Mouse (Mus musculus) CH12.LX (cell line): ENCODE data around the gene Mfsd14a. TPM values are rescaled to one million over a fixed set of nuclear protein-coding genes. Genes with fewer than 3 reads are reported as not detected.
A peak's percentile ranks its signal among the peaks of the same experiment; 100 is the strongest.
"Not testable (repeated sequence)": the region's sequence is repeated elsewhere in the genome, so short reads cannot be mapped to it uniquely, and the experiment has no call there.

ENCODE experiments used
- DNase-seq: peaks from one replicate; pipeline ENCODE4 v3.0.0-alpha.2; 2013; ENCODE audit errors: extremely low read depth
- H3K27ac ChIP-seq: 2 replicates; pipeline ENCODE4 v1.5.1; 2012; ENCODE audit warnings: low read depth, mild to moderate bottlenecking, control low read depth, moderate library complexity; ENCODE audit not compliant: insufficient read depth
- H3K27me3 ChIP-seq: replicated peaks from 2 replicates; pipeline ENCODE3; 2012; ENCODE audit warnings: inconsistent platforms
- H3K36me3 ChIP-seq, 2 experiments: replicated peaks in 1 of 2; 2 replicates each; pipeline versions ENCODE3 to v1.6.1; 2012; ENCODE audit warnings: inconsistent platforms in 1 of 2, low read length in 1 of 2, mild to moderate bottlenecking in 1 of 2, mixed read lengths in 1 of 2, moderate library complexity in 1 of 2; ENCODE audit not compliant: control insufficient read depth in 1 of 2, insufficient read depth in 1 of 2
- H3K4me1 ChIP-seq, 2 experiments: 2 replicates each; pipeline ENCODE4 v1.6.1; 2012; ENCODE audit warnings: inconsistent platforms in 1 of 2, moderate library complexity in 1 of 2; ENCODE audit not compliant: insufficient read depth in 2 of 2, control insufficient read depth in 1 of 2
- H3K4me2 ChIP-seq: 2 replicates; pipeline ENCODE4 v1.6.1; 2012; ENCODE audit warnings: low read depth, mild to moderate bottlenecking, control low read depth; ENCODE audit not compliant: poor library complexity, insufficient read depth, severe bottlenecking
- H3K4me3 ChIP-seq, 3 experiments: fragments of 150-350 bp in 1 of 3; sonication (generic) in 1 of 3; replicated peaks in 1 of 3; 2 replicates each; pipeline versions ENCODE3 to v1.5.1; 2011 to 2012; ENCODE audit warnings: low read depth in 2 of 3, low read length in 2 of 3, mild to moderate bottlenecking in 2 of 3, moderate library complexity in 2 of 3, control low read depth in 1 of 3, improper control_type of control experiment in 1 of 3, inconsistent platforms in 1 of 3, mixed read lengths in 1 of 3; ENCODE audit not compliant: poor library complexity in 1 of 3
- H3K79me2 ChIP-seq: replicated peaks from 2 replicates; pipeline ENCODE4 v1.6.1; 2012; ENCODE audit warnings: mild to moderate bottlenecking, moderate library complexity; ENCODE audit not compliant: control insufficient read depth, poor library complexity, insufficient read depth, severe bottlenecking; ENCODE audit errors: extremely low read depth
- H3K9ac ChIP-seq: 2 replicates; pipeline ENCODE4 v1.6.1; 2012; ENCODE audit warnings: low read depth, mild to moderate bottlenecking, control low read depth, moderate library complexity; ENCODE audit not compliant: insufficient read depth
- H3K9me3 ChIP-seq: replicated peaks from 2 replicates; pipeline ENCODE3; 2012; ENCODE audit warnings: low read length, inconsistent platforms, mixed read lengths
- BHLHE40 ChIP-seq: IDR thresholded peaks from 2 replicates; pipeline ENCODE4 v1.6.1; 2011; ENCODE audit warnings: mild to moderate bottlenecking, low read depth, low read length, improper control_type of control experiment
- CHD1 ChIP-seq: IDR thresholded peaks from 2 replicates; pipeline ENCODE4 v1.6.1; 2012; ENCODE audit warnings: low read depth, low read length, improper control_type of control experiment, inconsistent platforms
- EP300 ChIP-seq: IDR thresholded peaks from 2 replicates; pipeline ENCODE4 v1.6.1; 2011; ENCODE audit warnings: low read length, improper control_type of control experiment
- ETS1 ChIP-seq: conservative IDR thresholded peaks from 2 replicates; pipeline ENCODE4 v1.6.1; 2012; ENCODE audit warnings: low read depth, mild to moderate bottlenecking, inconsistent platforms, low read length, improper control_type of control experiment, moderate library complexity
- IRF4 ChIP-seq: IDR thresholded peaks from 2 replicates; pipeline ENCODE4 v1.6.1; 2014; ENCODE audit warnings: low read depth, mild to moderate bottlenecking, inconsistent platforms, low read length, improper control_type of control experiment
- KAT2A ChIP-seq: IDR thresholded peaks from 2 replicates; pipeline ENCODE4 v1.6.1; 2012; ENCODE audit warnings: low read length, improper control_type of control experiment, inconsistent platforms; ENCODE audit not compliant: insufficient replicate concordance
- MAX ChIP-seq: IDR thresholded peaks from 2 replicates; pipeline ENCODE4 v1.6.1; 2011; ENCODE audit warnings: low read length, improper control_type of control experiment
- MXI1 ChIP-seq: IDR thresholded peaks from 2 replicates; pipeline ENCODE4 v1.6.1; 2011; ENCODE audit warnings: mild to moderate bottlenecking, low read depth, low read length, improper control_type of control experiment
- MYC ChIP-seq: IDR thresholded peaks from 2 replicates; pipeline ENCODE4 v1.6.1; 2011; ENCODE audit warnings: low read depth, mild to moderate bottlenecking, improper control_type of control experiment, low read length
- RAD21 ChIP-seq: IDR thresholded peaks from 2 replicates; pipeline ENCODE4 v1.6.1; 2011; ENCODE audit warnings: low read depth, mild to moderate bottlenecking, low read length, improper control_type of control experiment, moderate library complexity
- SMC3 ChIP-seq: IDR thresholded peaks from 2 replicates; pipeline ENCODE4 v1.6.1; 2011; ENCODE audit warnings: low read depth, low read length, improper control_type of control experiment
- TCF12 ChIP-seq: IDR thresholded peaks from 2 replicates; pipeline ENCODE4 v1.6.1; 2014; ENCODE audit warnings: low read depth, mild to moderate bottlenecking, inconsistent platforms, low read length, improper control_type of control experiment
- ZKSCAN1 ChIP-seq: IDR thresholded peaks from 2 replicates; pipeline ENCODE4 v1.6.1; 2012; ENCODE audit warnings: low read depth, inconsistent platforms, low read length, improper control_type of control experiment, borderline replicate concordance
- ZMIZ1 ChIP-seq: IDR thresholded peaks from 2 replicates; pipeline ENCODE4 v1.6.1; 2012; ENCODE audit warnings: low read depth, mild to moderate bottlenecking, inconsistent platforms, low read length, improper control_type of control experiment
- dilution Hi-C: fragments of 300-500 bp; cut with MboI; formaldehyde crosslinking; loops from 2 replicates; pipeline ENCODE4 v1.14.3; 2020; ENCODE audit warnings: low sequenced_read_pairs; ENCODE audit not compliant: extremely low pct_unique_long_range_greater_than_20kb, extremely low pct_ligation_motif_present
- in situ Hi-C: fragments of 300-500 bp; cut with MboI; formaldehyde crosslinking; loops from 3 replicates; pipeline ENCODE4 v1.14.3; 2019; ENCODE audit warnings: low sequenced_read_pairs, low pct_ligation_motif_present, low pct_unique_long_range_greater_than_20kb, mixed read lengths
- polyA plus RNA-seq: library from polyadenylated mRNA; unstranded; fragments of >175 nt; gene quantifications from 2 replicates; pipeline ENCODE4 v1.2.1, GENCODE M21; 2012; ENCODE audit warnings: low read depth; ENCODE audit not compliant: insufficient read length
- total RNA-seq, 2 experiments: library from RNA; depleted of rRNA; stranded (reverse); fragments of 300-350 nt in 1 of 2; fragments of >200 nt in 1 of 2; gene quantifications; 2 replicates each; pipeline ENCODE4 v1.2.3; 2012 to 2014

Gene Mfsd14a
- total and polyA plus RNA-seq, 3 experiments: 27.0 to 70.4 (median 45.9) TPM

DNA sequence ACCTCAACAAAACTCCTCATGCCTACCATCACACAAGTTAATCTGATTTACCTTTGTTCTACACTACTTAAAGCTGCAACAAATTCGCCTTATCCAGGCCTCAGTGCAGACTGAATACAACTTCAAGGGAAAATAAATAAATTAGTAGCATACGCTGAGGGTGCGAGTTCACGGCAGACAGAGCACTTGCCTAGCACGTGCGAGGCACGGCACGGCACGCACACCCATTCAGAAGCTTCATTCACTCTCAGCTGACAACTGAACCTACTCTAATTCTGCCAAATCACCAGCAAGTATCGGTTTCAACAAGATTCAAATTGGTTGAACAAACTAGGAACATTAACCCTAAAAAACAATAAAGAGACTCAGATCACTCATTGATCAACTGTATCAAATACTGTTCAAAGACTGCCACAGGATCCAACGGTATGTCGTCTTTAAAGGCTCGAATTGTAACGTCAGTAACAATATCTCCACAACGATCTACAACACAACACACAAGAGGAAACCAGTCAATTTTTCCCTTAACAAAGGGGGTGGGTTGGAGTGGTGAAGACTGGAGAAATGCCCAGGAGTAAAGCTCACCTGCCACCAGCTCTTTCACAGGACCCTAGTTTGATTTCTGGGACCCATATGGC, 3.4 kb downstream of the Mfsd14a start:
- dilution Hi-C loops (no loop called here), in situ Hi-C loops (no loop called here)
- Histone ChIP-seq H3K27me3 (no peaks in the 10 kb centered on the region), H3K4me3 (peak overlapping the region in 1 of 3 experiments; percentile 0), H3K36me3 (peaks cover 0 to 3% of the 10 kb centered on the region in 2 experiments), H3K9me3 (no peaks in the 10 kb centered on the region), H3K4me2 (peak overlapping the region; percentile 98), H3K79me2 (peaks cover 75% of the 10 kb centered on the region), H3K4me1 (peaks cover 8 to 70% of the 10 kb centered on the region in 2 experiments; a peak in 3 of 4 replicates), H3K27ac (no peak overlapping the region), H3K9ac (peak overlapping the region; percentile 92)
- no peak for DNase-seq
- TF ChIP-seq ETS1 (peak; percentile 46; the same call in 1 of the 2 replicates), BHLHE40 (peak; percentile 100), SMC3 (no peak), ZKSCAN1 (no peak), RAD21 (no peak), MYC (peak; percentile 64), MXI1 (peak; percentile 79), TCF12 (no peak), MAX (peak; percentile 63; the same call in 1 of the 2 replicates), ZMIZ1 (no peak)

DNA sequence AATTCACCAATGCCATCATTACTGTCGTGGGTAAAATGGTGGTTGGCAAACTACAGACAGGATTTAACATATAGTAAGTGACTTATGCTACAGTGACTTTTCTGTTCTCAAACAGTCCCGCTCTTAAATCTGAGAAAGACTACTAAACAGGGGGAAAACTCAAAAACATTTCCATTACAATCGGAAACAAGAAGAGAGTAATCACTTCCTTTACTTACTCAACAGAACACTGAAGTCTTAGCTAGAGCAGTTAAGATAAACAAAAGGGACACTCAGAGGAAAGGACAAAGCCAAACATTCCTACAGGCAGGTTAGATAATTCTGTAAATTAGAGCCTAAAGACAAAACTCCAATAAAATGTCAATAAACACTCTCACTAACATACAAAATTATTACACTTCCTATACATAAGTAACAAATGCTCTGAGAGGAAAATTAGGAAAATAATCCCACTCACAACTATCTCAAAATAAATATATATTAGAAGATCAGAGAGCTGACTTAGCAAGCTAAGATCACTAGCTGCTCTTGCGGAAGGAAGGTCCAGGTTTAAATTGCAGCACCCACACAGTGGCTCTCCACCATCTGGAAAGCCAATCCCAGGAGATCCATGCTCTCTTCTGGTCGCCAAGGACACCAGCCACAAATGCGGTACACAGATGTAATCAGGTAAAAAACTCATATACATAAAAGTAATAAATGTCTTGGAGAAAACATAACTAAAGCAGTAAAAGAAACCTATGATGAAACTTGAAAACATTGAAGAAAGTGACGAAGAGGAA, 6.1 kb downstream of the Mfsd14a start:
- H3K4me1 ChIP-seq: peaks cover 8 to 67% of the 10 kb centered on the region in 2 experiments; a peak in 3 of 4 replicates
- peaks cover 92% of the 10 kb centered on the region for H3K79me2 ChIP-seq
- no peaks in the 10 kb centered on the region for H3K9me3 ChIP-seq
- H3K4me3 ChIP-seq: no peak overlapping the region
- H3K9ac ChIP-seq: 0 out of 2 replicates have a peak overlapping the region, but pooled peaks have one; percentile 17
- TF ChIP-seq EP300 (peak; percentile 68), CHD1 (peak; percentile 31; the same call in 1 of the 2 replicates), IRF4 (0 out of 2 replicates have a peak, but pooled peaks have one; percentile 30), KAT2A (no peak), SMC3 (no peak), MXI1 (0 out of 2 replicates have a peak, but pooled peaks have one; percentile 15)
- dilution Hi-C loops: no loop called here
- in situ Hi-C loops: no loop called here
- no peak overlapping the region for H3K27ac ChIP-seq
- DNase-seq: no peak
- no peaks in the 10 kb centered on the region for H3K27me3 ChIP-seq
- H3K4me2 ChIP-seq: peak overlapping the region; percentile 34; the same call in 1 of the 2 replicates
- peaks cover 0 to 14% of the 10 kb centered on the region in 2 experiments for H3K36me3 ChIP-seq

DNA sequence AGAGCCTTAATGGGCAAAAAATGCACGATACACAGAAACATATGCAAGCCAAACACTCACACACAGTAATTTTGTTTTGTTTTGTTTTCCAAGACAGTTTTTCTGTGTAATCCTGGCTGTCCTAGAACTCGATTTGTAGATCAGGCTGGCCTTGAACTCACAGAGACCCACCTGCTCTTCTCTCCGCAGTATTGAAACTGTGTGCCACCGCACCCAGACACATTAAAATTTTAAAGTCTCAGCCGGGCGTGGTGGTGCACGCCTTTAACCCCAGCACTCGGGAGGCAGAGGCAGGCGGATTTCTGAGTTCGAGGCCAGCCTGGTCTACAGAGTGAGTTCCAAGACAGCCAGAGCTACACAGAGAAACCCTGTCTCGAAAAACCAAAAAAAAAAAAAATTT, 8.4 kb downstream of the Mfsd14a start:
- H3K4me1 ChIP-seq: peaks cover 8 to 69% of the 10 kb centered on the region in 2 experiments; a peak in 3 of 4 replicates
- H3K27ac ChIP-seq, dilution Hi-C loops, H3K9me3 ChIP-seq, DNase-seq, H3K4me3 ChIP-seq, H3K9ac ChIP-seq, in situ Hi-C loops, H3K27me3 ChIP-seq, H3K4me2 ChIP-seq: not testable (repeated sequence)
- H3K79me2 ChIP-seq: peaks cover 83% of the 10 kb centered on the region
- peaks cover 0 to 34% of the 10 kb centered on the region in 2 experiments for H3K36me3 ChIP-seq
